Mouse (Mus musculus) neutrophil, adult 83 days (primary cell): ENCODE measurements around the gene Zc2hc1c. TPM values are rescaled to one million over a fixed set of nuclear protein-coding genes. Genes with fewer than 3 reads are reported as not detected.

Experiments
- total RNA-seq, 2 experiments: library from RNA; stranded (reverse); gene quantifications; one replicate each; pipeline ENCODE4 v1.2.4; 2023

The Zc2hc1c gene
- not detected for total RNA-seq

DNA sequence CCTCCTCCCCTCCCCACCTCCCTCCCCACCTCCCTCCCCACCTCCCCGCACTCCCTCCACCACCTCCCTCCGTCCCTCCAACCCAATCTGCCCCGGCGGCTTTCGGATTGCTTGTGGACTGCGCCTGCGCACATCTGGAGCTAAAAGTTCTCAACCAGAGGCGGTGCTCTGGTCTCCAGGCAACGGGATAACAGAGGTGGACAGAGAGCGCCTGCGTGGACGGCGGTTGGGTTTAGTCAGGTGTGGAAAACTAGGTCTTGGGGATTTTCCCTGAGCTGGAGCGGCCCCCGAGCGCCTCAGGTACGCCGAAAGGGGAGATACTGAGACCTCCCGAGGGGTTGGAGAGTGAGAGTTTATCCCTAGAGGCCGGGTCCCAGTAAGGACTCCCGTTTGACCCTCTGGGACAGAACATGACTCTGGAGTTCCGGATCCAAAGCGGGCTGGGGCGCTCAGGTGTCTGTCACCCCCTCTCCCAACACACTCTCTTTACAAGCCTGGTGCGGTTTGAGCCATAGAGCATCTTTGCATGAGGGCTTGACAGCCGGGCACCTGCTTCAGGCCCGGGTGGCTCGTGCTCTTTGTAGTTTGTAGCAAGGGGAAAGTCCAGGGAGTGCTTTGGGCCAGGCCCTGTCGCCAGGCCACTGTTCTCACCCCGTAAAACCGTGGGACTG, at the start of gene Zc2hc1c:
TSS of gene Zc2hc1c (plus strand) at position 106 of the 671 bp plus-strand sequence.

DNA sequence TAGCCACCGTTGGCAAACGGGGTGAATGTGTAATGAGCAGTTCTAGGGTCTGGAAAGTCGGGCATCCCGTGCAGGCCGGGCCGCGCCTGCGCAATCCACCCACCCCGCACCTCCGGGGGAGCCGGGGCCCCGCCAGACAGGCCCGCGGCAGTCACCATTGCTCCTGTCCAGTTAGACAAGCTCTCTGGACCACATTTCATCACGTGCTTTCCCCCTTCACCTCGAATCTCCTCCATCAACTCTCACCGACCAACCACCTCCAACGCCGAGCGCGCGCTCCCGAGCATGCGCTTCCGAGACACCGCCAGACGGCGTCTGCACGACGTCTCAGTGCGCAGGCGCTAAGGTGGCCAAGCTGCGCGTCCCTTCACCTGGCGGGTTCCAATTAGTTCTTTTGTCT, 18.1 kb upstream of the Zc2hc1c start, which contains the start of gene Mlh3:
TSS of gene Mlh3 (minus strand) at position 281 of the 400 bp plus-strand sequence.

DNA sequence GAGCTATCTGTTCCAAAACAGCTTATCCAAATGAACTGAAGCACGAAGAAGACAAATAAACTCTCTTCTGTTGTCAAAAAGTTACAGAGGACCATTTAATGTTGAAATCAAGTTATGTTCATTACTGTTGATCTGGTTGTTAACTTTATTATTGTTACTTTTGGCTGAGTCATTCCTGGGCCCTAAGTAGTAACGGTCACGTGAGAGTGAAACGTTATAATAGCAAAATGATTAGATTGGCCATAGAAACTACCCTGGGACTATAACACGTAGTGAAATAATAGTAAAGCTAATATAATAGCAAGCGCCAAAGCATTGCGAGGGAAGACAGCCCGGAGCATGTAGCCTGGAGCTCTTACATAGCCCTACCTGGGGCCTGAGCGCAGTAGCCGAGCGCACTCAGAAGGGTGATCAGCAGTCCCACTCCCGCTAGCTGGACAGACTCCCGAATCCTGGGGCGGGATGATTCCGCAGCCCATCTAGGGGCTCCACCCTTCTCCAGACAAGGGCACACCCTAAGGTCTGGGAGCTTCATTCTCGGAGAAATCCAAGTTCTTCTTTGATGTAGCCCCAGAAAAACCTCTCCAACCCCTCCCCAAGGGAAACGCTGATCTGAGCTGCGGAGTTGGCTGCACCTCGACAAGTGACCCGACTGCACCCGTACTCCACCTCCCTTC, 444 bp upstream of the Zc2hc1c start, which contains the start of gene Acyp1:
TSS of gene Acyp1 (minus strand) at position 630 of the 677 bp plus-strand sequence.

DNA sequence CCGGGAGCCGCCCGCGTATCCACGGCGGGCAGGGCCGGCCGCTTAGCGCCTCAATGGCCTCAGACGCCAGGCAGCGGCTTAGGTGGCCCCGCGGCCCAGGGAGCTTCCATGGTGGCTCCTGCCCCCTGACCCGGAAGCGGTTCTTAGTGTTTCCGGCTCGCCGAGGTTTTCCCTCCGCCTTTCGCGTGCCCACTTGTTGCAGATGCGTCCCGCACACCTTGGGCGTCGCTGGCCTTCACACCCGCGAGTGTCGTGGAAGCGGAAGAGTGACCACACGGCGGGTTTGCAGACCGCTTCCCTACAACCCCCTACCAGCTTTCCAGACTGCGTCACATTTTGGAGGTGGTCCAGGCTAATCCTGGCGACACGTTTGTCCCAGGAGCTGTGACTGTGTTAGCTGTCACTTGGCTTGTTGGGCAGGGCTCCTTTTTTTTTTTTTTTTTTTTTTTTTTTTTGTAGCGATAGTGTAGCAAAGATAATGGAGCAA, 50.9 kb downstream of the Zc2hc1c start, which contains the start of gene Nek9:
TSS of gene Nek9 (minus strand) at position 120 of the 487 bp plus-strand sequence.

Other genes with a start within 250 kb of the Zc2hc1c start
- 1 to 10 TPM; 5.7 to 7.3 TPM for gene Prox2, start 177.8 kb upstream of the Zc2hc1c start, total RNA-seq
- 100 to 1,000 TPM; 247 to 279 TPM for gene Dlst, start 177.8 kb upstream of the Zc2hc1c start, total RNA-seq
- under 1 TPM in 1 of 2 experiments, not detected in 1; 0.15 TPM for gene Rps6kl1, start 137.3 kb upstream of the Zc2hc1c start, total RNA-seq
- not detected for gene Pgf, start 110.8 kb upstream of the Zc2hc1c start, total RNA-seq
- gene Eif2b2, start 69.1 kb upstream of the Zc2hc1c start, total RNA-seq, result 10 to 100 TPM; 71.0 to 82.4 TPM
- gene Mlh3, start 18.0 kb upstream of the Zc2hc1c start, total RNA-seq, result 1 to 10 TPM; 4.1 to 5.3 TPM
- gene Acyp1, start 153 bp upstream of the Zc2hc1c start, total RNA-seq, result 10 to 100 TPM; 14.2 to 18.8 TPM
- gene Nek9, start 50.8 kb downstream of the Zc2hc1c start, total RNA-seq, result 10 to 100 TPM; 53.4 to 53.7 TPM
- 100 to 1,000 TPM; 212 to 215 TPM for gene Tmed10, start 86.3 kb downstream of the Zc2hc1c start, total RNA-seq
- gene Fos, start 185.3 kb downstream of the Zc2hc1c start, total RNA-seq, result 1,000 to 10,000 TPM; 5,056 to 6,096 TPM